Mouse (Mus musculus): ENCODE results near the gene Pfkm. TPM values are rescaled to one million over a fixed set of nuclear protein-coding genes. Genes with fewer than 3 reads are reported as not detected.

Pfkm gene
- polyA plus RNA-seq, 1 experiment from 2014 or later = 106 TPM

DNA sequence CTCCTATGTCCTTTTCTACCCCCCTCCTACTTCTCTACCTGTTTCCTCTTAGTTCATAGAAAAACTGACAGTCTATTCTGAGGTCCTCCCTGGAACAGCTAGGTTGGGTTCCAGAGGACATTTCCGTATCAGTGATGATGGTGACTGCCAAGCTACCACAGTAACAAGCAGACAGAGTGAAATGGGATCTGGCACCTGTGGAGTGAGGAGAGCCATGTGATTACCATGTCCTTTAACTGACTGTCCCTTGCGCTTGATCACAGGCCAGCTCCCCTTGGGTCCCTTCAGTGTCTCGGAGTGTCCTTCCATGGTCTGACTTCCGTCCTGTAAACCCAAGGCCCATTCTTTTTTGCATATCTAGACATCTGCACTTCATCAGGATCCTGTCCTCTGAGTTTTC is 38.6 kb downstream of the Pfkm start:
- no peak for ATAC-seq
- 91% methylated on average over 4 of the region's 4 CpGs for WGBS
- peaks cover 35% of the 10 kb centered on the region for H3K36me3 ChIP-seq (ENCODE audit: control insufficient read depth, insufficient read depth, low read length)

DNA sequence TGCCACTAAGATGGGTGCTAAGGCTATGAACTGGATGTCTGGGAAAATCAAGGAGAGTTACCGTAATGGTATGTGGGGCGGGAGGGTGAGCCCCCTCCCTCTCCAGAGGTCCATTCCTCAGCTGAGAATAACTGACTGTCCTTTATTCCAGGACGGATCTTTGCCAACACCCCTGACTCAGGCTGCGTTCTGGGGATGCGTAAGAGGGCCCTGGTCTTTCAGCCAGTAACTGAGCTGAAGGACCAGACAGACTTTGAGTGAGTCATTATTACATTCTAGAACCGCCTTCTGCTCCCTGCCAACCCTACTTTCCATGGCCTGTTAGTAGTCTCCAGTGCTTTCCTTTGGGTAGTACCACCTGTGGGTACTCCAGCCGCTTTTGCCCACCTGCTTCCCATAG is 39.1 kb downstream of the Pfkm start:
- H3K4me2 ChIP-seq (ENCODE audit: low read length) = no peak overlapping the region
- no peaks in the 10 kb centered on the region for H3K27me3 ChIP-seq (replicated peaks; ENCODE audit: control insufficient read depth, insufficient read depth, low read length)
- no peak overlapping the region for H3K27ac ChIP-seq (ENCODE audit: low read depth, low read length)
- peaks cover 39% of the 10 kb centered on the region for H3K36me3 ChIP-seq (ENCODE audit: control insufficient read depth, insufficient read depth, low read length)
- no peak overlapping the region for H3K9ac ChIP-seq (ENCODE audit: low read depth, low read length)
- no peak for ATAC-seq
- no peaks in the 10 kb centered on the region for H3K9me3 ChIP-seq (ENCODE audit: control insufficient read depth, low read length)
- no peak overlapping the region for H3K4me3 ChIP-seq (ENCODE audit: low read length)
- H3K4me1 ChIP-seq (ENCODE audit: control insufficient read depth, insufficient read depth, low read depth, low read length) = no peaks in the 10 kb centered on the region; the same call in 1 of the 2 replicates
- WGBS = 91% methylated on average over 7 of the region's 7 CpGs

More for the DNA sequence above, 38.6 kb downstream of the Pfkm start:
- Histone ChIP-seq H3K4me3 (ENCODE audit: low read length) (no peak overlapping the region), H3K9ac (ENCODE audit: low read depth, low read length) (no peak overlapping the region), H3K9me3 (ENCODE audit: control insufficient read depth, low read length) (no peaks in the 10 kb centered on the region), H3K4me1 (ENCODE audit: control insufficient read depth, insufficient read depth, low read depth, low read length) (no peaks in the 10 kb centered on the region; the same call in 1 of the 2 replicates), H3K4me2 (ENCODE audit: low read length) (no peak overlapping the region), H3K27ac (ENCODE audit: low read depth, low read length) (no peak overlapping the region), H3K27me3 (replicated peaks; ENCODE audit: control insufficient read depth, insufficient read depth, low read length) (no peaks in the 10 kb centered on the region)

DNA sequence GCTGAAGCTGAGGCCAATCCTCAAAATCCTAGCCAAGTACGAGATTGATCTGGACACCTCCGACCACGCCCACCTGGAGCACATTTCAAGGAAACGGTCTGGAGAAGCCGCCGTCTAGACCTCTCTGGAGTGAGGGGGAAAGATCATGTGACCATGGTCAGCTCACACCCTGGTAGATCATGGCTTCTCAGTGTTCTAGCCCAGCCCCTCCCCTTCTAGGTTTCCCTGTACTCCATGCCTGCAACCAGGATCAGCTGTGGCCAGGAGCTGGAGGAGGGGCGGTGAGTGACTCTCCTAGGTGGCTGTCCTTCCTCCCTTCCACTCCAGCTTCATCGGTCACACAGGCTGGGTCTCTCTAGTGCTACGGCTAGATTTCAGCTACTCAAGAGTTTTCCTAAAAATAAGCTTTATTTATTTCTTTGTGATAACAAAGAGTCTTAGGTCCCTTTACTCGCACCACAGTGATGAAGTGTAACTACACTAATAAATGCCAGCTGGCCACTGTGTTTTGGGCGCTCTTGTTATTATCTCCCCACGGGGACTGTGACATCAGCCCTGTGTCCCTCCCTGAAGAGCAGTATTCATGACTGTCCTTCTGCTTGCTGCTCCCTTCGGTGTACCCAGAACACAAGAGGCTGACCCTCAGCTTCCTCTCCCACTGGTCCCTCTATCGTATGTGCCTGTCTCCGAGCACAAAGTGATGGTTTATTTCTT is 39.7 kb downstream of the Pfkm start:
- Histone ChIP-seq H3K4me3 (ENCODE audit: low read length) (no peak overlapping the region), H3K9ac (ENCODE audit: low read depth, low read length) (no peak overlapping the region), H3K4me1 (ENCODE audit: control insufficient read depth, insufficient read depth, low read depth, low read length) (no peaks in the 10 kb centered on the region; the same call in 1 of the 2 replicates), H3K36me3 (ENCODE audit: control insufficient read depth, insufficient read depth, low read length) (peaks cover 45% of the 10 kb centered on the region), H3K9me3 (ENCODE audit: control insufficient read depth, low read length) (no peaks in the 10 kb centered on the region), H3K4me2 (ENCODE audit: low read length) (no peak overlapping the region), H3K27me3 (replicated peaks; ENCODE audit: control insufficient read depth, insufficient read depth, low read length) (no peaks in the 10 kb centered on the region), H3K27ac (ENCODE audit: low read depth, low read length) (no peak overlapping the region)
- WGBS = 92% methylated on average over 15 of the region's 15 CpGs
- no peak for ATAC-seq

DNA sequence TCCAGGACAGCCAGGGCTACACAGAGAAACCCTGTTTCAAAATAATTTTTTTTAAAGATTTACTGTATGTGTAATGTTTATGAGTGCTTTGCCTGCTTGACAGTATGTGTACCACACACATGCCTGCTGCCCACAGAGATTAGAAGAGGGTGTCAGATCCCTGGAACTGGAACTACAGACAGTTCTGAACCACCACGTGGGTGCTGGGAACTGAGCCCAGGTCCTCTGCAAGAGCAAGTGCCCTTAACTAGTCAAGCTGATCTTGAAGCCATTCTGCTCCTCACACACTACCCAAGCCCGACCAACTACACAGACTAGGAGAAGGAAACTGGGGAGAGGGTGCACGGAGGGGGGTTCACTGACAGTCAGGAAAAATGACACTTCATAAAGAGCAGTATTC is 41.1 kb downstream of the Pfkm start:
- Histone ChIP-seq H3K4me2 (ENCODE audit: low read length) (no peak overlapping the region), H3K27me3 (replicated peaks; ENCODE audit: control insufficient read depth, insufficient read depth, low read length) (no peaks in the 10 kb centered on the region), H3K4me3 (ENCODE audit: low read length) (no peak overlapping the region), H3K36me3 (ENCODE audit: control insufficient read depth, insufficient read depth, low read length) (peaks cover 36% of the 10 kb centered on the region), H3K4me1 (ENCODE audit: control insufficient read depth, insufficient read depth, low read depth, low read length) (no peaks in the 10 kb centered on the region; the same call in 1 of the 2 replicates), H3K27ac (ENCODE audit: low read depth, low read length) (no peak overlapping the region), H3K9ac (ENCODE audit: low read depth, low read length) (no peak overlapping the region), H3K9me3 (ENCODE audit: control insufficient read depth, low read length) (no peaks in the 10 kb centered on the region)
- no peak for ATAC-seq
- 97% methylated on average over 3 of the region's 3 CpGs for WGBS

DNA sequence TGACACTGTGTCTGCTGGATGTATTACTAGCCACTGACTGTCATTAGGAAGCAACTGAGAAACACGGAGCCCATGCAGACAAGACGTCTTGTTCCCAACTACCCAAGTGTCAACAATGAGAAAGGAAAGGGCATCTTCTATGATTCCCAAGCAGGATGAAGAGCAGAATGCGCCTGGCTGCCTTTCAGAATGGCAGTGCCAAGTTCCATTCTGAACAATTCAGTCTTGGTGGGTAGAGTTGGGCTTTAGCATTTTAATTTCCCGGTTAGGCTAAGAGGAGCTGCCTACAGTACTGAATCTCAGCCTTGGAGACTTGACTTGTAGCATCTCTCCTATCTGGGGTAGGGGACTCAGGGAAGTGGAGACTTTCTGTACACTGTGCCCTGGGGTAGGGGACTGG is 41.6 kb downstream of the Pfkm start:
- Histone ChIP-seq H3K9me3 (ENCODE audit: control insufficient read depth, low read length) (no peaks in the 10 kb centered on the region), H3K4me2 (ENCODE audit: low read length) (no peak overlapping the region), H3K9ac (ENCODE audit: low read depth, low read length) (no peak overlapping the region), H3K27me3 (replicated peaks; ENCODE audit: control insufficient read depth, insufficient read depth, low read length) (no peaks in the 10 kb centered on the region), H3K4me3 (ENCODE audit: low read length) (no peak overlapping the region), H3K27ac (ENCODE audit: low read depth, low read length) (peak overlapping the region; percentile 61; the same call in 1 of the 2 replicates), H3K4me1 (ENCODE audit: control insufficient read depth, insufficient read depth, low read depth, low read length) (no peaks in the 10 kb centered on the region; the same call in 1 of the 2 replicates), H3K36me3 (ENCODE audit: control insufficient read depth, insufficient read depth, low read length) (peaks cover 36% of the 10 kb centered on the region)
- 88% methylated on average over 4 of the region's 4 CpGs for WGBS
- peak; percentile 79 for ATAC-seq

DNA sequence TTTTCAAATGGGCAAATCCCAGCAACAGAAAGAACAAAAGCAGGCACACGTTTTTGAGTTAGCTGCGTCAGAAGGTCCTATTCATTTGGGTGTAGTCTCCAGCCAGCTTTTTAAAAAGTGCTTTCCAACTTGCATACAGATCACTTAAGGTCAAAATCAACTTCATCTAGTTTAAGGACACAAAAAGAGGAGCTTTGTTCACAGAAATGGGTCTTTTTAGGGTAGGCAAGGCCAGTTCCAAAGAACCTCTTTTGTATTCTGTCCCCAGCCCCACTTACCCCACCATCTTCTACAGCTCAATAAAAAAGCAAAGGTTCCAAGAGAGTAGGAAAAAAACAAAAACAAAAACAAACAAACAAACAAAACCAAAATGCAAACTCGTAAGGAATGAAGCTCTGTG is 42.3 kb downstream of the Pfkm start:
- Histone ChIP-seq H3K9me3 (ENCODE audit: control insufficient read depth, low read length) (no peaks in the 10 kb centered on the region), H3K36me3 (ENCODE audit: control insufficient read depth, insufficient read depth, low read length) (peaks cover 36% of the 10 kb centered on the region), H3K4me2 (ENCODE audit: low read length) (no peak overlapping the region), H3K9ac (ENCODE audit: low read depth, low read length) (no peak overlapping the region), H3K27me3 (replicated peaks; ENCODE audit: control insufficient read depth, insufficient read depth, low read length) (no peaks in the 10 kb centered on the region), H3K4me3 (ENCODE audit: low read length) (no peak overlapping the region), H3K4me1 (ENCODE audit: control insufficient read depth, insufficient read depth, low read depth, low read length) (no peaks in the 10 kb centered on the region; the same call in 1 of the 2 replicates), H3K27ac (ENCODE audit: low read depth, low read length) (peak overlapping the region; percentile 61; the same call in 1 of the 2 replicates)
- ATAC-seq = peak; percentile 76
- WGBS = 71% methylated on average over 3 of the region's 3 CpGs

DNA sequence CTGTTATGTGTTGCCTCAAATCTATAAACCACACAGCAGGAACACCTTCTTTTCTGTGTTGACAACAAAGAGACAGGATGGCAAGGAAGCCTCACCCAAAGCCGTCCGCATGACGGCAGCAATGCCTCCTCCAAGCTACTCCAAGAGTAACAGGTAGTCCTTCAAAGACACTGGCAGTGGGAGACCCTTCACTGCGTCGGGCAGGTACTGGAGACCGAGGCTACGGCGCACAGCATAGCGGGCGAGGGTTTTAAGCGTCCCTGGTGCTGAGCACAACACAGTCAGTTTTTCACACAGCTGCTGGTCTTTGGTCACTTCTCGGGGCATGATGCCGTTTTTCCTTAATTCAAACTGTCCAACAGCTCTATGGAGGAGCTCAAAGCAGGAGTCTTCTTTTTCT is 43.3 kb downstream of the Pfkm start:
- H3K9me3 ChIP-seq (ENCODE audit: control insufficient read depth, low read length) = no peaks in the 10 kb centered on the region
- no peak overlapping the region for H3K9ac ChIP-seq (ENCODE audit: low read depth, low read length)
- H3K27me3 ChIP-seq (replicated peaks; ENCODE audit: control insufficient read depth, insufficient read depth, low read length) = no peaks in the 10 kb centered on the region
- no peak for ATAC-seq
- H3K4me2 ChIP-seq (ENCODE audit: low read length) = no peak overlapping the region
- H3K36me3 ChIP-seq (ENCODE audit: control insufficient read depth, insufficient read depth, low read length) = peaks cover 37% of the 10 kb centered on the region
- H3K4me3 ChIP-seq (ENCODE audit: low read length) = no peak overlapping the region
- no peaks in the 10 kb centered on the region; the same call in 1 of the 2 replicates for H3K4me1 ChIP-seq (ENCODE audit: control insufficient read depth, insufficient read depth, low read depth, low read length)
- WGBS = 94% methylated on average over 13 of the region's 13 CpGs
- H3K27ac ChIP-seq (ENCODE audit: low read depth, low read length) = no peak overlapping the region; the same call in 1 of the 2 replicates

DNA sequence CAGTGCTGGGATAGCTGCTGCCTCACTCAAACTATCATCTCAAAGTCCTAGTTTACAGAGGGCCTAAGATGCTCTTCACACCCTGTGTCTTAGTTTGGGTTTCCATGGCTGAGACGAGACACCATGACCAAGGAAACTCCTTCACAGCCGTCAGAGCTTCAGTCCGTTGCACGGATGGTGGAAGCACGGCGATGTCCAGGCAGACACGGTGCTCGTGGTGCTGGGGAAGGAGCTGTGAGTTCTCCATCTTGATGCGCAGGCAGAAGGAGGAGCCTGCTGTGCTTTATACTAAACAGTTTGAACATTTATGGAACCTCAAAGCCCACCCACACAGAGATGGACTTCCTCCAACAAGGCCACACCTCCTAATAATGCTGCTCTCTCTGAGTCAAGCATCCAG is 44.5 kb downstream of the Pfkm start:
- Histone ChIP-seq H3K4me3 (ENCODE audit: low read length) (no peak overlapping the region), H3K9me3 (ENCODE audit: control insufficient read depth, low read length) (no peaks in the 10 kb centered on the region), H3K4me2 (ENCODE audit: low read length) (no peak overlapping the region), H3K27ac (ENCODE audit: low read depth, low read length) (no peak overlapping the region), H3K27me3 (replicated peaks; ENCODE audit: control insufficient read depth, insufficient read depth, low read length) (no peaks in the 10 kb centered on the region), H3K4me1 (ENCODE audit: control insufficient read depth, insufficient read depth, low read depth, low read length) (no peaks in the 10 kb centered on the region; the same call in 1 of the 2 replicates), H3K9ac (ENCODE audit: low read depth, low read length) (no peak overlapping the region), H3K36me3 (ENCODE audit: control insufficient read depth, insufficient read depth, low read length) (peaks cover 37% of the 10 kb centered on the region)
- no peak for ATAC-seq
- WGBS = 93% methylated on average over 9 of the region's 9 CpGs

DNA sequence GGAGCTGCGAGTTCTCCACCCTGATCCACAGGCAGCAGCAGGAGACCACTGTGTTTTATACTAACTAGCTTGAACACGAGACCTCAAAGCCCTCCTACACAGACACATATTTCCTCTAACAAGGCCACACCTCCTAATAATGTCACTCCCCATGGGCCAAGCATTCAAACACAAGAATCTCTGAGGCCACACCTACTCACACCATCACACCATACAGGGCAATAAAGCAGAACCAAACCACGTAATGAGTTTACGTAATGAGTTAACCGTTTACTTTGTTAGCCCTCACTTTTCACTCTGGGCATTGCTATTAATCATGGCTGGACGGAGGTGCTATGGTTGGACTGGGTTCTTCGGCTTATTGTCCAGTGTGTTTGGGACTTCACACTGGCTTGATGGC is 47.4 kb downstream of the Pfkm start:
- Histone ChIP-seq H3K27ac (ENCODE audit: low read depth, low read length) (no peak overlapping the region), H3K4me1 (ENCODE audit: control insufficient read depth, insufficient read depth, low read depth, low read length) (peaks cover 7% of the 10 kb centered on the region), H3K4me3 (ENCODE audit: low read length) (no peak overlapping the region), H3K36me3 (ENCODE audit: control insufficient read depth, insufficient read depth, low read length) (peaks cover 37% of the 10 kb centered on the region), H3K9me3 (ENCODE audit: control insufficient read depth, low read length) (no peaks in the 10 kb centered on the region), H3K4me2 (ENCODE audit: low read length) (no peak overlapping the region), H3K9ac (ENCODE audit: low read depth, low read length) (no peak overlapping the region), H3K27me3 (replicated peaks; ENCODE audit: control insufficient read depth, insufficient read depth, low read length) (no peaks in the 10 kb centered on the region)
- 79% methylated on average over 7 of the region's 7 CpGs for WGBS
- no peak for ATAC-seq

Data from hindbrain, embryonic 16.5 days (tissue).